Mouse (Mus musculus) CD8-positive naive resting alpha-beta T cell, adult 57 days (primary cell): ENCODE measurements around the gene Grk2. TPM values are rescaled to one million over a fixed set of nuclear protein-coding genes. Genes with fewer than 3 reads are reported as not detected.

Source experiments
- total RNA-seq: library from RNA; stranded (reverse); gene quantifications from one replicate; pipeline ENCODE4 v1.2.4, GENCODE M21; 2023

Grk2 gene
- total RNA-seq, result 359 TPM

GRCm38 (mm10) chr19:4306190-4306577, at the start of gene Grk2:
Grk2 (minus strand) TSS chr19:4306222.

GRCm38 (mm10) chr19:4282898-4283553, 23.0 kb downstream of the Grk2 start, which contains the start of gene Ankrd13d:
Ankrd13d (minus strand) TSS chr19:4283137.

GRCm38 (mm10) chr19:4268566-4269361, 37.3 kb downstream of the Grk2 start, which contains the start of gene Ssh3:
Ssh3 (minus strand) TSS chr19:4269180.

Other genes with a start within 250 kb of the Grk2 start
- gene Gstp3, start 246.7 kb downstream of the Grk2 start, total RNA-seq, result 26.6 TPM
- not detected for gene Cabp2, start 224.6 kb downstream of the Grk2 start, total RNA-seq
- 161 TPM for gene Cdk2ap2, start 209.0 kb downstream of the Grk2 start, total RNA-seq
- gene Pitpnm1, start 206.2 kb downstream of the Grk2 start, total RNA-seq, result 317 TPM
- 134 TPM for gene Aip, start 180.4 kb downstream of the Grk2 start, total RNA-seq
- 0.58 TPM for gene Gpr152, start 166.4 kb downstream of the Grk2 start, total RNA-seq
- 0.37 TPM for gene Cabp4, start 162.2 kb downstream of the Grk2 start, total RNA-seq
- 125 TPM for gene Coro1b, start 157.6 kb downstream of the Grk2 start, total RNA-seq
- gene Ptprcap, start 152.6 kb downstream of the Grk2 start, total RNA-seq, result 302 TPM
- 35.9 TPM for gene Rps6kb2, start 142.9 kb downstream of the Grk2 start, total RNA-seq
- gene Carns1, start 130.7 kb downstream of the Grk2 start, total RNA-seq, result 63.4 TPM
- gene Tbc1d10c, start 114.9 kb downstream of the Grk2 start, total RNA-seq, result 309 TPM
- 343 TPM for gene Ppp1ca, start 114.2 kb downstream of the Grk2 start, total RNA-seq
- gene Rad9a, start 104.6 kb downstream of the Grk2 start, total RNA-seq, result 44.6 TPM
- 197 TPM for gene Clcf1, start 92.0 kb downstream of the Grk2 start, total RNA-seq
- gene AC109138.7, start 91.9 kb downstream of the Grk2 start, total RNA-seq, result not detected
- 55.7 TPM for gene Pold4, start 74.3 kb downstream of the Grk2 start, total RNA-seq
- 13.6 TPM for gene Ssh3, start 37.0 kb downstream of the Grk2 start, total RNA-seq
- 17.4 TPM for gene Ankrd13d, start 23.1 kb downstream of the Grk2 start, total RNA-seq
- gene Kdm2a, start 92.1 kb upstream of the Grk2 start, total RNA-seq, result 152 TPM
- 1.2 TPM for gene Rhod, start 133.2 kb upstream of the Grk2 start, total RNA-seq
- gene Syt12, start 171.2 kb upstream of the Grk2 start, total RNA-seq, result not detected
- gene 2010003K11Rik, start 192.4 kb upstream of the Grk2 start, total RNA-seq, result not detected
- 2.2 TPM for gene Pcx, start 204.2 kb upstream of the Grk2 start, total RNA-seq